Mouse (Mus musculus) thymus, postnatal 25 days (tissue): Measurements from ENCODE around the gene Slc12a5.

Experiments used
- DNase-seq: peaks from one replicate; pipeline ENCODE4 v3.0.0; 2022

Slc12a5 gene

DNA sequence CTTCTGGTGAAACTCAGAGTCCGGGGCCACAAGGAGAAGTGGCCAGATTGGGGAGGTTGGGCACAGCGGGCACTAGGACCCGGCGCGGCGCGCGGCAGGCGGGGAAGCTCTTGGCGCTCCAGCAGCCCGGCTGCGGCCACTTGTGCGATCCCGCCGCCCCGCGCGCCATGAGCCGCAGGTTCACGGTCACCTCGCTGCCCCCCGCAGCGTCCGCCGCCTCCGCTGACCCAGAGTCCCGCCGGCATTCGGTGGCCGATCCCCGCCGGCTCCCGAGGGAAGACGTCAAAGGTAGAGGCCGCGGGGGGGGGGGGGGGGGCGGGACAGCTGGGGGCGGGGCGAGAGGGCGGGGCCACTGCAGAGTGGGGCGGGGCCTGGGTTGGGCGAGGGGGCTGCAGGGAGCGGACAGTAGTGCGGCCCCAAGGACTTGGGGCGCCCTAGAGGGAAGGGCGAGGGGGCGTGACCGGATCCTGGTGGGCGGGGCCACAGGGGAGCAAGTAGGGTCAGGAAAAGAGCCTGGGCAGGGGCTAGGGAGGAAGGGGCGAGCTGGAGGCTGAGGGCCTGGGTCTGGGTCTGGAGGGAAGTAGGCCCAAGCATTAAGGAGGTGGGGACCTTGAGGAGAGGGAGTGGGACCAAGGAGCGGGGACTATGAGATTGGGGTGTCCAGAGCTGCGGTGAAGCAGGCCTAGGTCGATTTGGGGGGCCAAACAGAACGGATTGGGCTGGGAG lies at the start of gene Slc12a5:
Gene Slc12a5, plus strand, starts transcription at position 87 of the 726 bp plus-strand sequence.
- no peak for DNase-seq

DNA sequence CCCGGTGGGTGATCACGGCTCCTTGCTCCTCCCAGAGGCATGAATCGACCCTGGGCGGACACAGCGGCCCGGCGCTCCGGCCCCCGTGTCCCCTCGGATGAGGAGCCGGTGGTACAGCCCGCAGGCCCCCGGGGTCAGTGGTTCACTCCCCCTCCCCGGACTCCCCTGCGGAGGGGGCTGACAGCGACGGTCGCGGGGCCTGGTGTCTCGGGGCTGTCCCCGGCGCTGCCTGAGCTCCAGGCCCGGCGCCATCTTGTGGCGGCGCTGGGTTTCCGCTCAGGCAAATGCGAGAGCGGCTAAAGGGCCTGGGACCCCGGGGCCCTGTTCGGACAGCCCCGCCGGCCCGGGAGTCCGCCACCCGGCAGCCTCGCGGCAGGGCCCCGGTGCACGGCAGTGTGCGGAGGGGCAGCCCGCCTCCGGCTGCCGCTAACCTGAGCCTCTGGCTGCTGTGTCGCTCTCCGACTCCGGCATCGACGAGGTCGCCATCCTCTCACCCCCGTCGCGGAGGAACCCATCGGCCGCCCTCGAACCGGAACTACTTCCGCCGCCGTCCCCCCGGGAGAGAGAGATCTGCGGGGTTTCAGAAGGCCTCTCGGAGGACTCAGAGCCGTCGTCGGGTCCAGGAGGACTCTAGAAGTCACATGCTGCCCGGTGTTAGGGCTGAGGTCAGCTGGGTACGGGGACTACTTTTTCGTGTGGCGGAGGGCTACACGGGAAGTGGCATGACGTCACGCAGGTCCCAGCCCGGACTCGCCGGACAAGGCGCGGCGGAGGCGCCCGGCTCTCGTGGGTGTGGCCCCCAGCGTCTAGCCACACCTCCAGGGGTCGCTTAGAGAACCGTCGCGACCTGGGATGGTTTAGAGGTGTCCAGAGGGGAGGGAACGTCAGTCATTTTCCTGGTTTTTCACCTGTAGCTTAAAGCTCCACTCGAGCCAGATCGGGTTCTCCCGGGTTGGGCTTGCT lies 49.2 kb upstream of the Slc12a5 start, which contains the start of gene Zfp335:
Gene Zfp335, minus strand, starts transcription at position 672 of the 963 bp plus-strand sequence.
- peak; percentile 94 for DNase-seq

DNA sequence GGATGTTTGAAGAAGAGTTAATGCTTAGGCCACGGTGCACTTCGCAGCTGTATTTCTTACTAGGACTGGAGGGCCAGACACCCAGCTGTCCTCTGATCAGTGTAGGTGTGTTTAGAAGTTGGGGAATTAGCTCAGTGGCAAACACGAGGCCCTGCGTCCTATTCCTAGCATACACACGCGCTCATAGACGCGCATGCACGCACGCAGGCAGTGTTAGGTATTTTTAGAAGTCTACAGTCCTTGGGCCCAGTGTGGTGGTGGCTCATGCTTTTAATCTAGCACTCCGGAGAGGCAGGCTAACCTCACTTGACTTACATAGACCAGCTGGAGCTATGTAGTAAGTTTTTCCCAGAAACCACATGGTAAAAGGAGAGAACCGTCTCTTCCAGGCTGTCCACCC lies 48.5 kb upstream of the Slc12a5 start:
- DNase-seq: no peak

DNA sequence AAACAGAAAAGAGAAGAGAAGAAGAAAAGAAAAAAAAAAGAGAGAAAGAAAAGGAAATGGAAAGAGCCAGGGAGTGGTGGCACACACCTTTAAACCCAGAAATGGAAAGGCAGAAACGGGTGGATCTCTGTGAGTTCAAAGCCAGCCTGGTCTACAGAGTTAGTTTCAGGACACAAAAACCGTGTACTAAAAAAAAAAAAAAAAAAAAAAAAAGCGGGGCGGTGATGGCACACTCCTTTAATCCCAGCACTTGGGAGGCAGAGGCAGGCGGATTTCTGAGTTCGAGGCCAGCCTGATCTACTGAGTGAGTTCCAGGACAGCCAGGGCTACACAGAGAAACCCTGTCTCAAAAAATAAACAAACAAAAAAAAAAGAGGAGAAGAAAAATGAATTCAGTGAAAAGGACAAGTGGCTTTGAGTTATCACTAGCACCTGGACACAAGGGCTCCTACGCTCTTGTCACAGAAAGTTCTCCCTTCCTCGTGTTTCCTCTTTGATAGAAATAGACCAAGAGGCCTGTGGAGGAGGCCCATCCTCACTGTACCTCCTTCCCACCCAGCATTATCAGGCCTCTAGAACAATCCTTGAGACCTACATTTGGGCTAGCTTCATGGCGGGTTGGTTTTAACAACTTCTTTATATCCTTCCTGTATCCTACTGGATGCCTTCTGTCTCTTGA lies 47.7 kb upstream of the Slc12a5 start:
- no peak for DNase-seq

DNA sequence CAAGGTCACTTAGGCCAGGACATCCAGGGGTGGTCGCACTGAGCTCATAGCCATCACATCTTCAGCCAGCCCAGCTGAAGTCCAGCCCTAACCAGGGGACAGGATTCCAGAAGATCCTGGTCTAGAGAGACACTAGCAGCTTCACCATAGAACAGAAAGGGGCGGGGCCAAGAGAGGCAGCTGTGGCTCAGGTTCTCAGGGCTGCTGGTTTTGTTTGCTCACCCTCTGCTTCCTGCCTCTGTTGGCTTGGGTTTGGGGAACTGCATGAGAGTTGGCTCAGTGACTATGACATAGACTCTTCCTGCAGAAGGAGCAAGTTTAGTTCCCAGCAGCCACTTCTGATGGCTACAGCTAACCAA lies 47.2 kb upstream of the Slc12a5 start:
- peak; percentile 87 for DNase-seq

DNA sequence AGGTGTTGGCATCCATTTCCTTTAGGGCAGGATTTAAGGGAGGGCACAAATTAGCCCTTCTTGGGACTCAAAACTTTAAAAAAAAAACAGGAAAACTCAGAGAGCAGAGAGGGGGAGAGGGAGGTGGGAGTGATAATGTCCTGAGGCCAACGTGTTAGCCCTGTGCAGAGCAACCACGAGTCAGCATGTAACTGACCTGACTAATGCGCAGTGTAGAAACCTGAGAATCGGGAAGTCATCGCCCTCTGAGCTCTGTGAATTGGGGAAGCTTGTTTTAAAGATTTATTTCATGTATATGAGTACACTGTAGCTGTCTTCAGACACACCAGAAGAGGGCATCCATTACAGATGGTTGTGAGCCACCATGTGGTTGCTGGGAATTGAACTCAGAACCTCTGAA lies 43.8 kb upstream of the Slc12a5 start:
- DNase-seq: no peak

DNA sequence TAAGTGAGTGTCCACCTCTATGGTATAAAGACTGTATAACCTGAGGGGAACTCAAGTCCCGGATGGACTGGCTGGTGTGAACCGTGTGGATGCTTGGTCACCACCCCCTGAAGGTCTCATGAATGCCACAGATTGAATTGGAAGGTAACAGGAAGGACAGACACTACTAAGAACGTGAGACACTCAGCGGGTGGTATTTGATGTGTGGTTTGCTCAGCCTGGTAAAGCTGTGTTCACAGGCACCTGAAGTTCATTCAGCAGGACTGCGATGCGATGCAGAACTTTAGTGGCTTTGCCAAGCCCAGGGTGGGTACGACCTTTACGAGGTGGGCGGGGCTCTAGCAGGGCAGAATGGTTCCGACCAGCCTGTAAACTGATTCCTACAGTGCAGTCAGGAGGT lies 43.2 kb upstream of the Slc12a5 start:
- no peak for DNase-seq

DNA sequence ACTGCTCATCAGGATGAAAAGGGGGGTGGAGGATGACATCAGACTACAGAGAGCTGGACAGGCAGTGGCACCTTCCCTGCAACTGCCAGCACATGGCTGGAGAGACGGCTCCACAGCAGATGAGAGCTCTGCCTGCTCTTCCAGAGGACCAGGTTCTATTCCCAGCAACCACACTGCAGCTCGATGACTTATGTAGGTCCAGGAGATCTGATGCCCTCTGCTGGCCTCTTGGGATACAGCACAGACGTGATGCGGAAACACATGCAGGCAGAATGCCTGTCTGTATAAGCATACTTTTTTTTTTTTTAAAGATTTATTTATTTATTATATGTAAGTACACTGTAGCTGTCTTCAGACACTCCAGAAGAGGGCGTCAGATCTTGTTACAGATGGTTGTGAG lies 42.3 kb upstream of the Slc12a5 start:
- peak; percentile 64 for DNase-seq

DNA sequence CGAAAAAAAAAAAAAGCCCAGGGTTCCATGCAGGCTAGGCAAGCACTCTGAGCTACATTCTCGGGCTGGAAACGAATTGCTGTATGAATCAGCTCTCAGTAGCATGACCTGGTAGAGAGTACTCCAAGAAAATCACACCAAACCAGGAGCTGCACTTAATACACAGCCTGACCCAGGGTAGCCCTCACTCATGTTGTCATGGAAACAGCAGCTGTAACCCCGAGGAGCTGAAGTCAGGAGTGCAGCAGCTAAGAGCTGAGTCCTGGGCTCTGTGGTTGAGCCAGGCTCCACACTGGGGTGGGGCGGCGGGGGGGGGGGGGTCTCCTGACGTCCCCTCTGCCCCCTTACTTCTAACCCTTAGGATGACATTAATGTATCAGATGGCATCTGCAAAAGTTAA lies 38.6 kb upstream of the Slc12a5 start:
- DNase-seq: no peak

DNA sequence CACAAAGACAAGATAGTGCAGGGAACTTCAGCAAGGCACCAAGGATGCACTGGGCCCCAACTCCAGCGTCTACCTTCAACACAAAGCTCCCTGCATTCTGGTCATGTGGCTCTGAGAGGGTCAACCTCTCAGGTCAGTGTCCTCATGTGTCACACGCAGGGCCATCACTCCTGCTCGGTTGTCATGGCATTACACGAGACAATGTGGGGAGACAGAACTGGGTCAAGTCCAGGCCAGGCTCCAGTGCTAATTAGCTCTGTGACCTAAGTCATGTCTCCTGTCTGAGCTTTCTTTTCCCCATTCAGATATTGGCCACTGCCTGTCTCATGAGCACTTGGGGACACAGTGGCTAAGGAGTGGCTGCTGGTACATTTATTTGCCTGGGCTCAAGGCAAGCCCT lies 37.3 kb upstream of the Slc12a5 start:
- DNase-seq: no peak

DNA sequence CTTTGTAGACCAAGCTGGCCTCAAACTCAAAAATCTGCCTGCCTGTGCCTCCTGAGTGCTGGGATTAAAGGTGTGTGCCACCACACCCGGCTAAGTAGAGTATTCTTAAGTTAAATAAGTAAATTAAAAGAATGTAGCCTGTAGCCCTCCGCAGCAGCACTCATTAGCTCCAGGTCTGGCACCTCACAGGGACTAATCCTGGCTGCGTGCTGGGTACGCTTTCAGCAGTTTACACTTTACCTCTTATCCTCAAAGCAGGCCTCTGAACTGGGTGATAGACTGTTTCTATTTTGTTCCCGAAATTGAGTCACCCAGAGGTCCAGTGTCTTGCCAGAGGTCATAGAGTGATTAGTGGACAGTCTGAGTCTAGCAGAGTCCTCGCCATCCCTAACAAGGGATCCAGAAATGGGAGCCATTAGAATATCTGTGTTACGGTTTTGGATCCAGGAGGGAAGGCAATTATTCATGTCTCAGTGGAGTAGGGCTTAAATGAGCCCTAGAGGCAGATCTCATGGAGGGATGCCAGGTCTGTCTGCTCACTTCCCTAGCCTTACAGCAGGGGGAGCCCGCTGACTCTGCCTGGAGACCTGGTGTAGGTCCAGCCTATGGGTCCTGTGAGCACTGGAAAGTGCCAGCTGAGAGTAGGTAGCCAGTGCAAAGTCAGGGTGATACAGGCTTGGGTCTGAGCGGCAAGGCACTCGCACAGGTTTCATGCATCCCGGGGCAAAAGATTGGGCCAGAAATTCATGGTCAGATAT lies 36.3 kb upstream of the Slc12a5 start:
- DNase-seq: peak; percentile 87

DNA sequence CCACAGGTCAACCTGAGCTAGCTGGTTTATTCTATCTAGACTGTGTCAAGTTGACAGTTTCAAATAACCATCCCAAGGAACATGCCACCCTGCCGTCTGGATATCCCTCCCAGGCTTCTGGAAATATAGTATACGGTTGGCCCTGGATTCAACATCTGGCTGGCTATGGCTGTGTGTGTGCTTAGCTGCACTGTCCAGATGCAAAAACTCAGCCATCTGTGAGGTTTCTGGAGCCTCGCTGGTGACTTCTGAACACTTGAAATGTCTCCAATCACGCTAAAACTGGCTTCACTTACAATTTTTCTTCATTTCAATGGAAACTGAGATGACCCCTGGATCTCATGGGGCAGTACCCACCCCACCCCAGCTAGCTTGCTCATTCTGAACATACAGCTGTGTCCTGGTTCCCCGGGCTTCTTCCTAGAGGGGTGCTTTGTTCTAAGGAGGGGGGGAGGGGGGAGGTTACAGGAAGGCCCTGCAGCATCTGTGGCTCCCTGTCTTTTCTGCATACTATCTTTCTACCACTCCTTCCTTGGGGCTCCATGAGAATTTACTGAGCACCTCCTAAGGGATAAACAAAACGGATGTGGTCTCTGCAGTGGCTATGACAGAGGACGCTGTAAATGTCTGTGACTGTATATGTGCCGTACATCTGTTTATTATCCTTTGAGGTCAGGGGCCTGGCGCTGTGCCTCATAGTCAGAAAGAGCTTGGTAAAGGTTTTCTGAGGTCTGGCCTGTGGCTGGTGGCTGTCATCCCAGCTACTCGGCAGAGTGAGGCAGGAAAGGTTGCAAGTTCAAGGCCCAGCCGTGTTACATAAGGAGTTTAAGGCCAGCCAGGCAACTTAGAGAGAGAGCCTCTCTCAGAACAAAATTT lies 29.7 kb upstream of the Slc12a5 start:
- DNase-seq: no peak

DNA sequence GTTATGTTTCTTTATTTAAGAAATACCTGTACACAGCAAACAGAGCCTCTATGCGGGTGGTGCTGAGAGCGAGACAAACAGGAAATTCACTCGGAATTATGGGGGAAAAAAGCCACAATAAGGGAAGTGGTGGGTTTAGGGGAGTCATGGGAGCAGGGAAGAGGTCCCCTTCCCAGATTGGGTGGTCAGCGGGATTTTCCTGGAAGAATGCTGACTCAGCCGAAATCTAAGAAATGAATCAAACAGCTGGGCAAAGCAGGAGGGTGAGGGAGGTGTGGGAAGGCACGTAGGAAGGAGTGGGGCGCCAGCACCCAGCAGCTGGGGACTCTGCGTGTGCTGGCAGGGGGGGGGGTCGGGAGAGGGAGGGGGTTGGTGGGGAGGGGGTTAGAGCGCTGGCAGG lies 27.1 kb upstream of the Slc12a5 start:
- no peak for DNase-seq

DNA sequence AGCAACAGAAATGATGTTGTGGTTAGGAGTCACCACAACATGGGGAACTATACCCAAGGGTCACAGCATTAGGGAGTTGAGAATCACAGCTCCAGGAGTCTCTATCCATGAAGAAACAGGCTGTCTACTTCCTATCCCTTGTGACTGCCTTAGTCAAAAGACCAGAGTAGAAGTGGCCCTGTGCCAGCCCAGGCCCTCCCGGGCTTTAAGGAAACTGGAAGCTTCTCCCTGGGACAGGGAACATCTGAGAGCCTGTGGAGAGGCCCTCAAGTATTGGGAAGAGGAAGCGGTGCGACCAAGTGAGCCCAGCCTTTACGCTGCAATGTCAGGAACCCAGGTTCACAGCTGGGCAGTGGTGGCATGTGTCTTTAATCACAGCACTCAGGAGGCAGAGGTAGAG lies 24.6 kb upstream of the Slc12a5 start:
- DNase-seq: no peak

DNA sequence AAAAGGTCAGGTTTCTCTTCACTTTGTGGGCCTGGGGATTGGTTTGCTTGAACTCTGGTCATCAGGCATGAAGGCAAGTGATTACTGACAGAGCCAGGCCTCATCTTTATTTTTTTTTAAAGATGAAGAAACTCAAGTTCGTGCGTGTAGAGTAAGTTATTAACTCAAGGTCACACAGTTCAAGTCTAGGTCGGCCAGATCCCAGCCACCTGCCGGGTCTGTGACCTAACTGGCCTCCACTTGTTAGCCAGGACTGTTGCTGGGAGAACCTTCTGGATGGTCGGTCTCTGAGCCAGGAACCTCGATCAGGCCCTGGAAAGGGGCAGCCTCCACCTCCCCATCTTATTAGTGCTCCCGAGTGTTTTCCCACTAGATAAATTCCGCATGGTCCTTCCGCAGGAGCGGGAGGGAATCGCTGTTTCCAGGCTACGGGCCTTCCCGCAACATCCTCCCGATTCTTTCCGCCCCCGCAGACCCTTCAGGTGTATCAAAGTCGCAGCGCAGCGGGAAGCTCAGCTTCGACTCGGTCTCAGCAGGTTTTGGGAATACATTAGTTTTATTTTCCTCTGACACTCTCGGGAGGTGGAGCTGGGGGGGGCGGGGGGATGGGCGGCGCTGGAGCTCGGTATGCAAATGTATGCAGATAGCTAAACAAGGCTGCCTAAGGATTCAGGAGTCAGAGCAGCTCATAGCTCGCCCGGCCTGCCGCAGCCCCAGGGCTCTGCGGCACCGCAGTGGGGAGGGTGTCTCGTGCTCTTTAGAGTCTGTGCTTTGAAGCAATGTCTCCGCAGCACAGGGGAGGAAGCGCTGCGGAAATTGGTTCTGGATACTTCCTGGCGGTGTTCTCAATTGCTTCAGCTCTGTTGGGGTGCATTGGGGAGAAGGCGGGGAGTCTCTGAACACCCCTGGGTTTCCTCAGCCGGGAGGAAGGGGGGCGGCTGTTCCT lies 22.2 kb upstream of the Slc12a5 start:
- peak; percentile 74 for DNase-seq

DNA sequence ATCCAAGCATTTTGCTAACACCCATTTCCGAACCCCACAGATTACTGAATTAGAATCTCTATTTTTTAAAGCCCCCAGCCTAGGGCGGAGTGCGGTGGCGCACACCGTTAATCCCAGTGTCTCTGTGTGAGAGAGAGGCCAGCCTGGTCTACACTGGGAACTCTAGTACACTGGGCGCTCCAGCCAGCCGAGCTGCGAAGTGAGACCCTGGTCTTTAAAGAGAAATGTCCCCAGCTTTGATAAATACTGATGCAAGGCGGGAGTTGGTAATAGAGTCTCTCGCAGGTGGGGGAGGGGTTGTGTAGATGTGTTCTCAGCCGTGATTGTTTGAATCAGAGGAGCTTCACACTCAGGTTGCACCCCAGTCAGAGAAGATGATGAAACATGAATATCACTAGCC lies 21.5 kb upstream of the Slc12a5 start:
- DNase-seq: no peak

DNA sequence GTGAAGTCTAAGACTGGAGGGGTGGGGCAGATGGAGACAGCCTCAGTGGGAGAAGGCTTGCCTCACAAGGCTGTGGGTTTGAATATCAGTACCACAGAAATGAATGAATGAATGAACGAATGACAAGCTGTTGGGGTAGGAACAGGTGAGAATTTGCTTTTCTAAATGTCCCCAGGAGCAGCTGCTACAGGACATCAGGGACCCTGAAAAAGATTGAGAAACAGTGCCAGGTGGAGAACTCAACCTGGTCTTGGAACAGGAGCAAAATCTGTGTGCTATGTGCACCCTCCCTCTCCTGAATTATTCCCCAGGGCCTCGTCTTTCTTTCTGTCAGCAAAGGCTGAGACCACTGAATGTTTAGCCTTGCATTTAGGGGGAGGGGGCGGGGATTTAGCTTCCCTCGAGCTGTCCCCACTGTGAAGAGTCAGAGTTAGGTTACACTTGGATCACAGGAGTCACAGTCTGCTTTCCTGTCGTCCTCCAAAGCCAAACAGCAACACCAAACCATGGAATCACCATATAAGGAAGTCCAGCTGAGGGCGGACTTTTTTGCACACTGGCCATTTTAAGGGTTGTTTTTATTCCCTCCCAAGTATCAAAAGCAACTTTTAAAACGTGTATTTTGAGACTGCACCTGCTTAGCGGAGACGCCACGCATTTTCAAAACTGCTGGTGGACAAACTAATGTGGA lies 20.3 kb upstream of the Slc12a5 start, which contains the start of gene Mmp9:
Gene Mmp9, plus strand, starts transcription at position 641 of the 691 bp plus-strand sequence.
- DNase-seq: no peak

DNA sequence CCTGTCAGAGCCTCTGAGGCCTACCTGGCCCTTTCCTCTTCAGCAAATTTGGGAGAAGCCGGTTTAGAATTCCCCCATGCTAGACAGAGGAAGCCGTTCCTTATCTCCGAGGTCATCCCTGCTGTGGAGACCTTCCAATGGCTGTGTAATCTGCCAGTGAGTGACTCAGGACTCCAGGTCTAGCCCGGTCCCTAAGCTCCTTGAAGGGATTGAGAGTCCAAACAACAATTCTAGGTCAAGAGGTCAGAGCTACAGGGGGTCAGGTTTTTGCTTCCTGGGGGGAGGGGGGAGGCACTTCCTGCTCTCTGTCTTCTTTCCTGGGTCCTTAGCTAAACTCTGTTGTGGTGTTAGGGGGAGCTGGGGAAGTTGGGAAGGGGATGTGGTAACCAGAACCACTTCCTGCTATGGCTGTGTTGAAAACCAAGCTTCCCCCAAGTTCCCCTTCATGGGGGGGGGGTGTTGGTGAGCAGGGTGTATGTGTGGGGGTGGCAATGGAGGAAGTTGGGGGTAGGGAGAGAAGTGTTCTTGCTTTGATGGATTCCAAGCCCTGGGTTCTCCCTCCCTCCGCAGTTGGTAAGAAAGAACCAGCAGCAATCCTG lies 17.8 kb upstream of the Slc12a5 start:
- DNase-seq: peak; percentile 75

DNA sequence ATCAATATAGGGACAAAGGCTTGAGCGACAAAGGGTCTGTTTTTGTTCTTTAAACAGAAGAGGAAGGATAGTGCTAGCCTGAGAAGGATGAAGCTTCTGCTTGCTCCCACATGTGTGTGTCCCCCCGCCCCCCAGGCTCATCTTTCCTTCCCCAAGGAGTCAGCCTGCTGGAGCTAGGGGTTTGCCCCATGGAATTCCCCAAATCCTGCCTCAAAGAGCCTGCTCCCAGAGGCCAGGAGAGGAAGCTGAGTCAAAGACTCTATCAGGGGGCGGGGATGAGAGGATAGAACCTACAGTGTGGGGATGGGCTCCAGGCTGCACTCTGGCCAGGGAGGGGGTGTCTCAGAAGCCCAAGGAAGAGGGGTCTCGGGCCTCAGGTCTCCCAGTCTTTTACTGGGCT lies 13.1 kb upstream of the Slc12a5 start:
- DNase-seq: no peak
